19 mouse cellular contexts compared by ENCODE assay signal in genomic region chr11:3243771-3244170, GRCm38 (mm10). TPM values are rescaled to one million over a fixed set of nuclear protein-coding genes. Genes with fewer than 3 reads are reported as not detected.
A peak's percentile ranks its signal among the peaks of the same experiment; 100 is the strongest.
DNase-seq lines count a peak whose midpoint lies in the region; ATAC-seq and TF ChIP-seq lines count a peak whose summit lies in the region.
"Had no signal": no experiment of that assay in that cellular context is flagged by ENCODE, and none has a peak within 500 bp of the region (broad histone marks: within the 10 kb centered on the region; RNA-seq: fewer than 3 reads in every experiment).

No protein-coding gene starts in this region.

- H3K9me3 ChIP-seq in liver, embryonic 12.5 days (replicated peaks) = no peaks in the 10 kb centered on the region
- no peaks in the 10 kb centered on the region for H3K9me3 ChIP-seq in liver, postnatal 0 days (ENCODE audit: low read length)
- no peaks in the 10 kb centered on the region for H3K9me3 ChIP-seq in forebrain, embryonic 15.5 days
- H3K9me3 ChIP-seq: hindbrain, embryonic 15.5 days; limb, embryonic 15.5 days had no signal

- peak; percentile 31; the same call in 1 of the 2 replicates for ATAC-seq in liver, embryonic 12.5 days
- ATAC-seq in liver, postnatal 0 days = no peak
- no peak for ATAC-seq in forebrain, embryonic 15.5 days (replicated peaks)
- ATAC-seq: intestine, postnatal 0 days had no signal

- TF ChIP-seq CTCF in liver, postnatal 0 days (IDR thresholded peaks at IDR 0.05; ENCODE audit: low read depth) = no peak

- H3K27ac ChIP-seq in liver, embryonic 12.5 days = no peak overlapping the region
- no peak overlapping the region for H3K27ac ChIP-seq in liver, postnatal 0 days (ENCODE audit: low read depth)
- no peak overlapping the region for H3K27ac ChIP-seq in forebrain, embryonic 15.5 days (replicated peaks)
- H3K27ac ChIP-seq: forebrain, embryonic 10.5 days; heart, adult 2 months; hindbrain, embryonic 15.5 days; limb, embryonic 15.5 days had no signal

- TF ChIP-seq EP300 in liver, postnatal 0 days (IDR thresholded peaks at IDR 0.05; ENCODE audit: low read depth) = no peak

- no peak overlapping the region for H3K9ac ChIP-seq in liver, embryonic 12.5 days
- H3K9ac ChIP-seq in liver, postnatal 0 days (replicated peaks) = no peak overlapping the region
- no peak overlapping the region for H3K9ac ChIP-seq in forebrain, embryonic 15.5 days (replicated peaks)
- H3K9ac ChIP-seq: hindbrain, embryonic 15.5 days; limb, embryonic 15.5 days had no signal

- peak; percentile 7 for DNase-seq in gastrocnemius, postnatal 10 days
- DNase-seq in gastrocnemius, adult 18-20 months (ENCODE audit: low spot score) = no peak
- no peak for DNase-seq in liver, postnatal 0 days
- peak; percentile 40 for DNase-seq in cerebellum, adult 9-10 months
- DNase-seq in cerebellum, postnatal 36 days = peak; percentile 24 to 29
- no peak for DNase-seq in kidney, postnatal 4 days
- DNase-seq: B cell, adult 2 months; gastrocnemius, postnatal 14 days; heart, adult 2 months; heart, postnatal 4 days; lung, adult 2 months; lung, postnatal 36 days; thymus, postnatal 25 days had no signal

- H3K4me2 ChIP-seq in liver, embryonic 12.5 days = no peak overlapping the region
- H3K4me2 ChIP-seq in liver, postnatal 0 days (ENCODE audit: low read depth, low read length) = no peak overlapping the region
- no peak overlapping the region for H3K4me2 ChIP-seq in forebrain, embryonic 15.5 days (replicated peaks)
- H3K4me2 ChIP-seq: hindbrain, embryonic 15.5 days; limb, embryonic 15.5 days had no signal

- 85% methylated on average over 4 of the region's 4 CpGs for WGBS in liver, embryonic 12.5 days (ENCODE audit: insufficient replicate concordance)
- 86% methylated on average over 4 of the region's 4 CpGs for WGBS in liver, postnatal 0 days (ENCODE audit: insufficient replicate concordance)
- 81% methylated on average over 4 of the region's 4 CpGs for WGBS in forebrain, embryonic 15.5 days

- peaks cover 99% of the 10 kb centered on the region for H3K36me3 ChIP-seq in liver, embryonic 12.5 days
- H3K36me3 ChIP-seq in liver, postnatal 0 days (replicated peaks; ENCODE audit: insufficient read depth, low read length) = peaks cover 92% of the 10 kb centered on the region
- peaks cover 84% of the 10 kb centered on the region for H3K36me3 ChIP-seq in forebrain, embryonic 15.5 days

- no peaks in the 10 kb centered on the region for H3K27me3 ChIP-seq in liver, embryonic 12.5 days (replicated peaks)
- H3K27me3 ChIP-seq in liver, postnatal 0 days (ENCODE audit: insufficient read depth, low read length) = no peaks in the 10 kb centered on the region
- H3K27me3 ChIP-seq in forebrain, embryonic 15.5 days = no peaks in the 10 kb centered on the region
- H3K27me3 ChIP-seq: hindbrain, embryonic 15.5 days; limb, embryonic 15.5 days had no signal

- no peaks in the 10 kb centered on the region for H3K4me1 ChIP-seq in liver, embryonic 12.5 days
- H3K4me1 ChIP-seq in liver, postnatal 0 days (ENCODE audit: insufficient read depth) = no peaks in the 10 kb centered on the region
- H3K4me1 ChIP-seq in forebrain, embryonic 15.5 days = no peaks in the 10 kb centered on the region
- H3K4me1 ChIP-seq: forebrain, embryonic 10.5 days; hindbrain, embryonic 15.5 days; limb, embryonic 15.5 days had no signal

- H3K4me3 ChIP-seq in liver, embryonic 12.5 days = no peak overlapping the region
- no peak overlapping the region for H3K4me3 ChIP-seq in liver, postnatal 0 days (ENCODE audit: low read depth, low read length)
- no peak overlapping the region for H3K4me3 ChIP-seq in forebrain, embryonic 15.5 days
- H3K4me3 ChIP-seq: forebrain, embryonic 10.5 days; heart, adult 2 months; hindbrain, embryonic 15.5 days; limb, embryonic 15.5 days had no signal

RNA-seq across cellular contexts. Expression of gene Drg1, which starts 22.4 kb away (rescaled TPM):
- 10 to 100 TPM; 47.3 to 52.0 TPM for total RNA-seq in gastrocnemius, postnatal 10 days (2021)
- 10 to 100 TPM; 44.5 to 45.0 TPM for total RNA-seq in gastrocnemius, adult 18-20 months (2021)
- 167 and 169 TPM in 2 replicates for polyA plus RNA-seq in liver, embryonic 12.5 days (2016; fragmentation: Nextera tagmentation; extraction: Ambion mirVana)
- polyA plus RNA-seq in liver, postnatal 0 days (2015; fragmentation: Nextera tagmentation; extraction: Ambion mirVana) = 83.1 and 84.7 TPM in 2 replicates
- polyA plus RNA-seq in forebrain, embryonic 15.5 days (2015; fragmentation: Nextera tagmentation; extraction: Ambion mirVana) = 249 and 257 TPM in 2 replicates

RNA-seq across cellular contexts. Expression of gene Eif4enif1, which starts 41.6 kb away (rescaled TPM):
- 10 to 100 TPM; 32.9 to 38.2 TPM for total RNA-seq in gastrocnemius, postnatal 10 days (2021)
- total RNA-seq in gastrocnemius, adult 18-20 months (2021) = 10 to 100 TPM; 32.9 to 38.2 TPM
- 38.8 and 44.4 TPM in 2 replicates for polyA plus RNA-seq in liver, embryonic 12.5 days (2016; fragmentation: Nextera tagmentation; extraction: Ambion mirVana)
- 12.6 and 14.9 TPM in 2 replicates for polyA plus RNA-seq in liver, postnatal 0 days (2015; fragmentation: Nextera tagmentation; extraction: Ambion mirVana)
- polyA plus RNA-seq in forebrain, embryonic 15.5 days (2015; fragmentation: Nextera tagmentation; extraction: Ambion mirVana) = 46.2 and 54.3 TPM in 2 replicates

RNA-seq across cellular contexts. Expression of gene Patz1, which starts 44.9 kb away (rescaled TPM):
- total RNA-seq in gastrocnemius, postnatal 10 days (2021) = 10 to 100 TPM; 19.5 to 21.0 TPM
- 10 to 100 TPM; 11.3 to 12.7 TPM for total RNA-seq in gastrocnemius, adult 18-20 months (2021)
- polyA plus RNA-seq in liver, embryonic 12.5 days (2016; fragmentation: Nextera tagmentation; extraction: Ambion mirVana) = 29.0 and 30.5 TPM in 2 replicates
- 8.6 and 8.8 TPM in 2 replicates for polyA plus RNA-seq in liver, postnatal 0 days (2015; fragmentation: Nextera tagmentation; extraction: Ambion mirVana)
- 63.5 and 66.2 TPM in 2 replicates for polyA plus RNA-seq in forebrain, embryonic 15.5 days (2015; fragmentation: Nextera tagmentation; extraction: Ambion mirVana)

RNA-seq across cellular contexts. Expression of gene Sfi1, which starts 50.5 kb away (rescaled TPM):
- total RNA-seq in gastrocnemius, postnatal 10 days (2021) = 10 to 100 TPM; 14.9 to 33.4 TPM
- total RNA-seq in gastrocnemius, adult 18-20 months (2021) = 10 to 100 TPM in 1 of 2 experiments, 1 to 10 TPM in 1; 9.8 to 12.4 TPM
- polyA plus RNA-seq in liver, embryonic 12.5 days (2016; fragmentation: Nextera tagmentation; extraction: Ambion mirVana) = 6.5 and 6.9 TPM in 2 replicates
- polyA plus RNA-seq in liver, postnatal 0 days (2015; fragmentation: Nextera tagmentation; extraction: Ambion mirVana) = 2.3 and 3.1 TPM in 2 replicates
- polyA plus RNA-seq in forebrain, embryonic 15.5 days (2015; fragmentation: Nextera tagmentation; extraction: Ambion mirVana) = 16.2 and 16.4 TPM in 2 replicates

Comparison
In these comparisons a context has a peak if more than half of its experiments do, and no peak if none do; other contexts are left out.
1. DNase-seq: peak in gastrocnemius, postnatal 10 days (single experiment), cerebellum, adult 9-10 months (single experiment) and cerebellum, postnatal 36 days (2 of 2); none in gastrocnemius, adult 18-20 months (single experiment), liver, postnatal 0 days (single experiment) and kidney, postnatal 4 days (0 of 2).